Mouse (Mus musculus) MEL (cell line): ENCODE results near the gene Cep72. TPM values are rescaled to one million over a fixed set of nuclear protein-coding genes. Genes with fewer than 3 reads are reported as not detected.

Source experiments
- DNase-seq: peaks from one replicate; pipeline ENCODE4 v3.0.0; 2011; ENCODE audit warnings: low read depth, low spot score
- H3K27ac ChIP-seq: 2 replicates; pipeline ENCODE4 v1.5.1; 2012; ENCODE audit warnings: low read depth, mild to moderate bottlenecking, control low read depth, low read length, moderate library complexity; ENCODE audit not compliant: control insufficient read depth
- H3K27me3 ChIP-seq, 2 experiments: fragments of 150-350 bp in 1 of 2; sonication (generic) in 1 of 2; 2 replicates each; pipeline ENCODE4 v1.6.1; 2012; ENCODE audit warnings: low read length in 2 of 2, mild to moderate bottlenecking in 2 of 2, improper control_type of control experiment in 1 of 2, moderate library complexity in 1 of 2; ENCODE audit not compliant: insufficient read depth in 2 of 2, control insufficient read depth in 1 of 2
- H3K36me3 ChIP-seq, 2 experiments: 2 replicates each; pipeline ENCODE4 v1.6.1; 2012 to 2014; ENCODE audit warnings: low read length in 2 of 2, improper control_type of control experiment in 1 of 2, inconsistent platforms in 1 of 2, mild to moderate bottlenecking in 1 of 2; ENCODE audit not compliant: insufficient read depth in 2 of 2, control insufficient read depth in 1 of 2
- H3K4me1 ChIP-seq, 2 experiments: fragments of 150-350 bp in 1 of 2; sonication (generic) in 1 of 2; 2 replicates each; pipeline ENCODE4 v1.6.1; 2012; ENCODE audit warnings: low read length in 2 of 2, improper control_type of control experiment in 1 of 2, mild to moderate bottlenecking in 1 of 2; ENCODE audit not compliant: insufficient read depth in 2 of 2, control insufficient read depth in 1 of 2
- H3K4me3 ChIP-seq, 2 experiments: fragments of 150-350 bp in 1 of 2; sonication (generic) in 1 of 2; 2 replicates each; pipeline ENCODE4 v1.5.1; 2012; ENCODE audit warnings: low read depth in 2 of 2, low read length in 2 of 2, mild to moderate bottlenecking in 2 of 2, moderate library complexity in 2 of 2, control low read depth in 1 of 2, improper control_type of control experiment in 1 of 2; ENCODE audit not compliant: control insufficient read depth in 1 of 2, insufficient read depth in 1 of 2
- H3K79me2 ChIP-seq: 2 replicates; pipeline ENCODE4 v1.6.1; 2012; ENCODE audit warnings: mild to moderate bottlenecking, low read length, moderate library complexity; ENCODE audit not compliant: control insufficient read depth, poor library complexity, insufficient read depth
- H3K9ac ChIP-seq: 2 replicates; pipeline ENCODE4 v1.6.1; 2012; ENCODE audit warnings: low read depth, mild to moderate bottlenecking, control low read depth, low read length, moderate library complexity; ENCODE audit not compliant: control insufficient read depth, poor library complexity, severe bottlenecking
- H3K9me3 ChIP-seq: fragments of 150-350 bp; sonication (generic); replicated peaks from 2 replicates; pipeline ENCODE4 v1.6.1; 2012; ENCODE audit warnings: mild to moderate bottlenecking, low read length, improper control_type of control experiment, moderate library complexity; ENCODE audit not compliant: insufficient read depth
- CTCF ChIP-seq, 3 experiments: IDR thresholded peaks in 2 of 3; conservative IDR thresholded peaks in 1 of 3; 2 replicates each; pipeline ENCODE4 v1.5.1; 2011 to 2012; ENCODE audit warnings: low read length in 3 of 3, low read depth in 2 of 3, mild to moderate bottlenecking in 2 of 3, improper control_type of control experiment in 1 of 3, inconsistent platforms in 1 of 3, mixed read lengths in 1 of 3, moderate library complexity in 1 of 3; ENCODE audit not compliant: control insufficient read depth in 1 of 3, insufficient read depth in 1 of 3, poor library complexity in 1 of 3, severe bottlenecking in 1 of 3
- E2F4 ChIP-seq: IDR thresholded peaks from 2 replicates; pipeline ENCODE4 v1.6.1; 2011; ENCODE audit warnings: low read depth, low read length, improper control_type of control experiment, borderline replicate concordance
- ELF1 ChIP-seq: IDR thresholded peaks from 2 replicates; pipeline ENCODE4 v1.6.1; 2014; ENCODE audit warnings: low read depth, mild to moderate bottlenecking, inconsistent platforms, low read length, improper control_type of control experiment, moderate library complexity
- ETS1 ChIP-seq: IDR thresholded peaks from 2 replicates; pipeline ENCODE4 v1.6.1; 2012; ENCODE audit warnings: low read depth, mild to moderate bottlenecking, inconsistent platforms, low read length, improper control_type of control experiment, moderate library complexity
- GATA1 ChIP-seq: IDR thresholded peaks from 2 replicates; pipeline ENCODE4 v1.6.1; 2011; ENCODE audit warnings: low read depth, low read length, improper control_type of control experiment
- KAT2A ChIP-seq: conservative IDR thresholded peaks from 2 replicates; pipeline ENCODE4 v1.6.1; 2012; ENCODE audit warnings: low read depth, low read length, improper control_type of control experiment, inconsistent platforms
- MAX ChIP-seq: IDR thresholded peaks from 2 replicates; pipeline ENCODE4 v1.6.1; 2011; ENCODE audit warnings: low read length, improper control_type of control experiment
- MEF2A ChIP-seq: IDR thresholded peaks from 2 replicates; pipeline ENCODE4 v1.6.1; 2014; ENCODE audit warnings: low read depth, mild to moderate bottlenecking, inconsistent platforms, low read length, improper control_type of control experiment; ENCODE audit not compliant: poor library complexity, insufficient replicate concordance, severe bottlenecking; ENCODE audit errors: extremely low read depth
- MYB ChIP-seq: IDR thresholded peaks from 2 replicates; pipeline ENCODE4 v1.6.1; 2011; ENCODE audit warnings: mild to moderate bottlenecking, low read depth, low read length, improper control_type of control experiment
- NELFE ChIP-seq: IDR thresholded peaks from 2 replicates; pipeline ENCODE4 v1.6.1; 2011; ENCODE audit warnings: low read depth, low read length, improper control_type of control experiment
- POLR2AphosphoS5 ChIP-seq: IDR thresholded peaks from 2 replicates; pipeline ENCODE4 v1.6.1; 2012; ENCODE audit warnings: low read depth, borderline replicate concordance, mild to moderate bottlenecking, inconsistent platforms, low read length, moderate library complexity, mixed read lengths
- RAD21 ChIP-seq: IDR thresholded peaks from 2 replicates; pipeline ENCODE4 v1.6.1; 2011; ENCODE audit warnings: mild to moderate bottlenecking, low read depth, low read length, improper control_type of control experiment
- RCOR1 ChIP-seq: IDR thresholded peaks from 2 replicates; pipeline ENCODE4 v1.6.1; 2012; ENCODE audit warnings: low read depth, mild to moderate bottlenecking, inconsistent platforms, low read length, improper control_type of control experiment
- SIN3A ChIP-seq: IDR thresholded peaks from 2 replicates; pipeline ENCODE4 v1.6.1; 2012; ENCODE audit warnings: low read length, improper control_type of control experiment, inconsistent platforms
- SMC3 ChIP-seq: IDR thresholded peaks from 2 replicates; pipeline ENCODE4 v1.6.1; 2011; ENCODE audit warnings: low read depth, low read length, improper control_type of control experiment
- TBP ChIP-seq: IDR thresholded peaks from 2 replicates; pipeline ENCODE4 v1.8.0; 2011; ENCODE audit warnings: low read depth, low read length, improper control_type of control experiment
- UBTF ChIP-seq: IDR thresholded peaks from 2 replicates; pipeline ENCODE4 v1.6.1; 2012; ENCODE audit warnings: low read depth, mild to moderate bottlenecking, inconsistent platforms, low read length, improper control_type of control experiment, moderate library complexity, borderline replicate concordance; ENCODE audit not compliant: insufficient read depth
- USF1 ChIP-seq: IDR thresholded peaks from 2 replicates; pipeline ENCODE4 v1.6.1; 2014; ENCODE audit warnings: low read depth, mild to moderate bottlenecking, inconsistent platforms, low read length, improper control_type of control experiment, moderate library complexity
- USF2 ChIP-seq, 2 experiments: IDR thresholded peaks; 2 replicates each; pipeline ENCODE4 v1.6.1; 2011 to 2012; ENCODE audit warnings: improper control_type of control experiment in 2 of 2, low read length in 2 of 2, borderline replicate concordance in 1 of 2, inconsistent platforms in 1 of 2, low read depth in 1 of 2, mild to moderate bottlenecking in 1 of 2; ENCODE audit not compliant: insufficient read depth in 1 of 2
- ZC3H11A ChIP-seq: IDR thresholded peaks from 2 replicates; pipeline ENCODE4 v1.6.1; 2012; ENCODE audit warnings: low read depth, mild to moderate bottlenecking, inconsistent platforms, low read length, improper control_type of control experiment
- ZNF384 ChIP-seq: IDR thresholded peaks from 2 replicates; pipeline ENCODE4 v1.6.1; 2012; ENCODE audit warnings: low read depth, mild to moderate bottlenecking, inconsistent platforms, low read length, improper control_type of control experiment
- polyA plus RNA-seq, 2 experiments: library from polyadenylated mRNA; stranded (reverse) in 1 of 2; unstranded in 1 of 2; fragments of >175 nt in 1 of 2; fragments of >200 nt in 1 of 2; gene quantifications; 2 replicates each; pipeline versions ENCODE4 v1.2.1 to v1.2.4; 2012; ENCODE audit warnings: low replicate concordance in 2 of 2, low read depth in 1 of 2; ENCODE audit not compliant: insufficient read length in 2 of 2, insufficient read depth in 1 of 2, missing spikeins in 1 of 2
- total RNA-seq: library from RNA; depleted of rRNA; stranded (reverse); fragments of 300-350 nt; gene quantifications from 2 replicates; pipeline ENCODE4 v1.2.3, GENCODE M21; 2012

Gene Cep72
- total and polyA plus RNA-seq, 3 experiments: 2.2 to 7.0 TPM; not detected in 1

DNA sequence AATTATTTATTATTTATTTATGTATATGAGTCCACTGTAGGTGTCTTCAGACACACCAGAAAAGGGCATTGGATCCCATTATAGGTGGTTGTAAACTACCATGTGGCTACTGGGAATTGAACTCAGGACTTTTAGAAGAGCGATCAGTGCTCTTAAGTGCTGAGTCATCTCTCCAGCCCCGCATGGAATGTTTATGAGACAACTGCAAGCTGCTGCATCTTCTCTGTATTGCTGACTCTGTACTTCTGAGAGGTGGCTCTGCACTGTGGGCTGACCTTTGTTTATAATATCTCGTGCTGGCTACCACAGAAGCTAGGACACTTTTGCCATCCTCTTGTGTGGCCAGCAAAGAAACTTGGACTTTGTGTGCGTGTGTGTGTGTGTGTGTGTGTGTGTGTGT lies 60.6 kb downstream of the Cep72 start:
- no peak overlapping the region for H3K27ac ChIP-seq
- H3K27me3 ChIP-seq: peaks cover 1 to 3% of the 10 kb centered on the region in 2 experiments; a peak in 2 of 4 replicates
- TF ChIP-seq MYB: no peak
- no peak for TF ChIP-seq SIN3A
- TF ChIP-seq ZC3H11A: no peak
- no peak for TF ChIP-seq E2F4
- H3K79me2 ChIP-seq: no peaks in the 10 kb centered on the region
- H3K4me3 ChIP-seq: no peak overlapping the region
- H3K9me3 ChIP-seq: no peaks in the 10 kb centered on the region
- no peaks in the 10 kb centered on the region for H3K36me3 ChIP-seq
- no peak for DNase-seq
- no peaks in the 10 kb centered on the region for H3K4me1 ChIP-seq
- no peak overlapping the region for H3K9ac ChIP-seq

DNA sequence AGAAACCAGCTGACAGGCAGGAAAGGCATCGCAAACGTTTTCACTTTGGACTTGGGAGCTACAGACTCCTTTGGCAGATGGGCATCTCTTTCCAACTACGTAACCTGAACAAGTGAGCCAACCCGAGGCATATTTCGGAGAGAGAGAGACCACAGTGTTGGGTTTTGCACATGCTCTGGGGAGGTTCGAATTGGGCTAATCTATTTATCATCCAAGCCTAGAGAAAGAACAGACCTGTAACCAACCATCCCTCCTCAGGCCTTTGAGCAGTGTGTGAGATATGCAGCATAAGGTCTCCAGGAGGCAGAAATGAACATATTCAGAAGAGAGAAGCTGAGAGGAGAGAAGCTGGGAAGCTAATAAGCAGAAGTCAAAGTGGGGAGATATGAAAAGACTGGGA lies 61.1 kb downstream of the Cep72 start:
- TF ChIP-seq RAD21 (no peak), USF1 (no peak), E2F4 (no peak), MEF2A (no peak), ETS1 (no peak), POLR2AphosphoS5 (no peak), CTCF (IDR thresholded peaks at IDR 0.05 in 2 of 3, conservative IDR thresholded peaks at IDR 0.05 in 1 of 3; ENCODE audit: control insufficient read depth in 1 of 3, insufficient read depth in 1 of 3, low read depth in 2 of 3, low read length in 3 of 3, poor library complexity in 1 of 3, severe bottlenecking in 1 of 3) (no peak), ELF1 (no peak), UBTF (no peak), MAX (no peak), NELFE (no peak)
- no peak overlapping the region for H3K4me3 ChIP-seq
- H3K27me3 ChIP-seq: peaks cover 1 to 3% of the 10 kb centered on the region in 2 experiments; a peak in 3 of 4 replicates
- no peaks in the 10 kb centered on the region for H3K36me3 ChIP-seq
- no peaks in the 10 kb centered on the region for H3K9me3 ChIP-seq
- no peak for DNase-seq
- H3K9ac ChIP-seq: no peak overlapping the region
- no peaks in the 10 kb centered on the region for H3K4me1 ChIP-seq
- H3K27ac ChIP-seq: no peak overlapping the region
- no peaks in the 10 kb centered on the region for H3K79me2 ChIP-seq

DNA sequence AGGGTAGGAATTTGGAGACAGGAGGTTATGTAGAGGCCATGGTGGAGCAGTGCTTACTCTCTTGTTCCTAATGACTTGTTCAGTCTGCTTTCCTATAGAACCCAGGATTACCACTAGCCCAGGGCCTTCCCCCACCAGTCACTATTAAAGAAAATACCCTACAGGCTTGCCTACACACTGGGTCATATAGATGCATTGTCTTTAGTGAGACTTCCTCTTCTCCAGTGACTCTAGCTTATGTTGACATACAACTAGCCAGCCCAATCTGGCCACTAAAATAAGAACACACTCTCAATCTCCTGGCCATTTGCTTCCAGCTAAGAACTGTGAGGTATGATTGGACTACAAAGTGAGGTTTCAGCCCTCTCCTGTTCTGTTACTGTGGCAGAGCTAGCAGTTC lies 61.6 kb downstream of the Cep72 start:
- no peak for TF ChIP-seq KAT2A
- TF ChIP-seq UBTF: no peak
- no peak for TF ChIP-seq MEF2A
- no peak for TF ChIP-seq ZNF384
- no peak for TF ChIP-seq CTCF (IDR thresholded peaks at IDR 0.05 in 2 of 3, conservative IDR thresholded peaks at IDR 0.05 in 1 of 3; ENCODE audit: control insufficient read depth in 1 of 3, insufficient read depth in 1 of 3, low read depth in 2 of 3, low read length in 3 of 3, poor library complexity in 1 of 3, severe bottlenecking in 1 of 3)
- TF ChIP-seq TBP: no peak
- no peak for TF ChIP-seq RCOR1
- no peak for TF ChIP-seq ETS1
- no peak for TF ChIP-seq ZC3H11A
- no peak for TF ChIP-seq SMC3
- no peak for TF ChIP-seq USF2 (IDR thresholded peaks at IDR 0.05; ENCODE audit: borderline replicate concordance in 1 of 2, insufficient read depth in 1 of 2, low read depth in 1 of 2, low read length in 2 of 2)
- TF ChIP-seq MAX: no peak
- no peak for TF ChIP-seq GATA1

More for the DNA sequence above, 61.6 kb downstream of the Cep72 start:
- H3K9me3 ChIP-seq: no peaks in the 10 kb centered on the region
- no peaks in the 10 kb centered on the region for H3K4me1 ChIP-seq
- H3K79me2 ChIP-seq: no peaks in the 10 kb centered on the region
- no peak overlapping the region for H3K4me3 ChIP-seq
- no peak overlapping the region for H3K9ac ChIP-seq
- H3K36me3 ChIP-seq: no peaks in the 10 kb centered on the region
- H3K27me3 ChIP-seq: peaks cover 1 to 3% of the 10 kb centered on the region in 2 experiments; a peak in 3 of 4 replicates
- no peak for DNase-seq
- H3K27ac ChIP-seq: no peak overlapping the region
